Mouse (Mus musculus) MEL (cell line): ENCODE measurements around the gene Nek11. TPM values are rescaled to one million over a fixed set of nuclear protein-coding genes. Genes with fewer than 3 reads are reported as not detected.

ENCODE experiments used
- polyA plus RNA-seq, 2 experiments: library from polyadenylated mRNA; stranded (reverse) in 1 of 2; unstranded in 1 of 2; fragments of >175 nt in 1 of 2; fragments of >200 nt in 1 of 2; gene quantifications; 2 replicates each; pipeline versions ENCODE4 v1.2.1 to v1.2.4; 2012; ENCODE audit warnings: low replicate concordance in 2 of 2, low read depth in 1 of 2; ENCODE audit not compliant: insufficient read length in 2 of 2, insufficient read depth in 1 of 2, missing spikeins in 1 of 2
- total RNA-seq: library from RNA; depleted of rRNA; stranded (reverse); fragments of 300-350 nt; gene quantifications from 2 replicates; pipeline ENCODE4 v1.2.3, GENCODE M21; 2012; rRNA removed

Nek11 gene
- total and polyA plus RNA-seq, 3 experiments: 0.03 TPM; not detected in 2

Other genes with a start within 250 kb of the Nek11 start
- gene Aste1, start 132 bp downstream of the Nek11 start, total RNA-seq: 7.6 and 11.9 TPM in 2 replicates
- gene Aste1, start 132 bp downstream of the Nek11 start, polyA plus RNA-seq: 10 to 100 TPM in 1 of 2 experiments, not detected in 1; 14.2 TPM
- 31.9 and 33.6 TPM in 2 replicates for gene Atp2c1, start 131.8 kb upstream of the Nek11 start, total RNA-seq
- gene Atp2c1, start 131.8 kb upstream of the Nek11 start, polyA plus RNA-seq: 10 to 100 TPM in 1 of 2 experiments, not detected in 1; 32.7 TPM
- 6.6 and 8.4 TPM in 2 replicates for gene Pik3r4, start 247.5 kb upstream of the Nek11 start, total RNA-seq
- 100 to 1,000 TPM in 1 of 2 experiments, 10 to 100 TPM in 1; 22.9 to 139 TPM for gene Pik3r4, start 247.5 kb upstream of the Nek11 start, polyA plus RNA-seq